ENCODE assay signal across 8 mouse cellular contexts in the genomic region with DNA sequence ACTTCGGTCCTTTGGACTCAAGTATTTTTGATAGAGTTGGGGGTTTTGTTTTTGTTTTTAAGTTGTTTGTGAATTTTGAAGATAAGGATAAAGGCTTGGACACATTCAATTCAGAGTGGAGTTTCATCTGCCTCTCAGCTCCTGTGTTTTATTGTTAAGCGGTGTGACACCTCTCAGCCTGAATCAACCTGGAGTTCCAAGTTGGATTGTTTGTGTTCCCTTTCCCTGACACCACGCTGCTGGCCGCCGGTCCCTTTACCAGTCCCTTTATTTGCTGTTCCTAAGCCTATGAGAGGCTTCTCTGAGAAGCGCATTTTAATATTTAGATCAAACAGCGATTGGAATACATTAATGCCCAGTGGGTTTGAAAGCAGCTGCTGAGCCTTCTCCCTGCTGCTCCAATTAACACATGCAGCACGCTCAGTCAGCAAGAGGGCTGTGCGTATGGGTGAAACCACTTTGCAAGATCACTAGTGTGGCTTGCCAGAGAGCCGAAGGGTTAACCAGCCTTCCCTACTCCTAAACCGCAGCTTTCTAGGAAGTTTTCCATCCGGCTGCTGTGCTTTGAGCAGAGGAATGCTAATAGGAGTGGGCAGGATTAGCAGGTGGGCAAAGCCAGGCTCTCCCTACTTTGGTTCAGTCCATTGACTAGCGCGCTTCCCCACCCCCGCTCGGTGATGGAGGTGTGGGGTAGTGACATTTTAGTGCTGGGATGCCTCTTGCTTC.
DNase-seq lines count a peak whose midpoint lies in the region; ATAC-seq and TF ChIP-seq lines count a peak whose summit lies in the region.

No protein-coding gene starts in this region.

- peak; percentile 4 to 31 for DNase-seq in adrenal gland, adult (ENCODE audit: inconsistent age in 2 of 2, low spot score in 1 of 2)
- DNase-seq in adrenal gland, postnatal 25 days: no peak
- DNase-seq in Patski (ENCODE audit: low read depth, low spot score): peak; percentile 20
- peak; percentile 25 to 74 for DNase-seq in frontal cortex, adult 2 months (ENCODE audit: extremely low spot score in 1 of 2, low spot score in 1 of 2)
- DNase-seq in layer of hippocampus, adult 18-20 months (ENCODE audit: low spot score in 2 of 2): peak; percentile 49 to 68
- DNase-seq in midbrain, embryonic 10.5 days (ENCODE audit: low spot score): peak; percentile 64
- DNase-seq in telencephalon, adult 2 months (ENCODE audit: low read depth, low spot score): peak; percentile 69

- TF ChIP-seq CTCF in Patski (IDR thresholded peaks at IDR 0.05): no peak

- peak overlapping the region; percentile 87 for H3K27ac ChIP-seq in midbrain, embryonic 10.5 days (replicated peaks)

- H3K4me1 ChIP-seq in midbrain, embryonic 10.5 days: peaks cover 52% of the 10 kb centered on the region

- peak; percentile 76 for ATAC-seq in Patski
- no peak for ATAC-seq in megakaryocyte progenitor cell, adult 5-6 weeks (replicated peaks; ENCODE audit: poor library complexity)

- 3% methylated on average over 16 of the region's 16 CpGs for WGBS in midbrain, embryonic 10.5 days

- H3K4me3 ChIP-seq in midbrain, embryonic 10.5 days: peak overlapping the region; percentile 63

- H3K36me3 ChIP-seq in midbrain, embryonic 10.5 days: no peaks in the 10 kb centered on the region

- no peaks in the 10 kb centered on the region for H3K27me3 ChIP-seq in Patski
- no peaks in the 10 kb centered on the region; the same call in 1 of the 2 replicates for H3K27me3 ChIP-seq in midbrain, embryonic 10.5 days (ENCODE audit: low read depth, poor library complexity, severe bottlenecking)

- POLR2A ChIA-PET in Patski (lab: Charles Lee): interaction anchor here (0.5 kb wide), 1 partner anchor 21 kb away, joined by 3 read pairs; no protein-coding TSS in a partner anchor

- no peaks in the 10 kb centered on the region for H3K9me3 ChIP-seq in midbrain, embryonic 10.5 days (replicated peaks)

- CTCF ChIA-PET in Patski (lab: Charles Lee): no interaction called here

- in situ Hi-C loops in Patski (cut with MboI; ENCODE audit: low pct_unique_long_range_greater_than_20kb): no loop called here
